ENCODE assay signal across 10 mouse cellular contexts in genomic region chr2:92934312-92934982, GRCm38 (mm10). TPM values are rescaled to one million over a fixed set of nuclear protein-coding genes. Genes with fewer than 3 reads are reported as not detected.
A peak's percentile ranks its signal among the peaks of the same experiment; 100 is the strongest.
DNase-seq lines count a peak whose midpoint lies in the region; ATAC-seq and TF ChIP-seq lines count a peak whose summit lies in the region.
"Had no signal": no experiment of that assay in that cellular context is flagged by ENCODE, and none has a peak within 500 bp of the region (broad histone marks: within the 10 kb centered on the region; RNA-seq: fewer than 3 reads in every experiment).

No protein-coding gene starts in this region.

- no peak overlapping the region; the same call in 1 of the 2 replicates for H3K9ac ChIP-seq in hindbrain, postnatal 0 days (replicated peaks; ENCODE audit: low read length)
- no peak overlapping the region for H3K9ac ChIP-seq in midbrain, embryonic 11.5 days (ENCODE audit: low read length)
- H3K9ac ChIP-seq in lung, postnatal 0 days (replicated peaks; ENCODE audit: low read depth) = no peak overlapping the region

- peak overlapping the region; percentile 75 for H3K27ac ChIP-seq in cortical plate, adult 2 months (ENCODE audit: insufficient read depth, low read length)
- peak overlapping the region; percentile 58; the same call in 1 of the 2 replicates for H3K27ac ChIP-seq in hindbrain, postnatal 0 days
- no peak overlapping the region for H3K27ac ChIP-seq in midbrain, embryonic 11.5 days (ENCODE audit: low read depth, low read length)
- no peak overlapping the region for H3K27ac ChIP-seq in lung, postnatal 0 days (ENCODE audit: low read length)

- ATAC-seq in hindbrain, postnatal 0 days = peak; percentile 38
- no peak for ATAC-seq in midbrain, embryonic 11.5 days (ENCODE audit: low FRiP score)
- no peak for ATAC-seq in lung, postnatal 0 days

- H3K4me1 ChIP-seq in cortical plate, adult 2 months (ENCODE audit: control insufficient read depth, insufficient read depth, low read length) = peaks cover 13% of the 10 kb centered on the region
- H3K4me1 ChIP-seq in hindbrain, postnatal 0 days (ENCODE audit: insufficient read depth, low read length) = peaks cover 13% of the 10 kb centered on the region
- H3K4me1 ChIP-seq in midbrain, embryonic 11.5 days (ENCODE audit: control insufficient read depth, insufficient read depth, low read length) = peaks cover 9% of the 10 kb centered on the region
- no peaks in the 10 kb centered on the region for H3K4me1 ChIP-seq in lung, postnatal 0 days (ENCODE audit: insufficient read depth, low read depth, low read length)

- WGBS in hindbrain, postnatal 0 days = 13% methylated on average over 10 of the region's 10 CpGs
- WGBS in midbrain, embryonic 11.5 days = 19% methylated on average over 10 of the region's 10 CpGs
- 13% methylated on average over 10 of the region's 10 CpGs for WGBS in lung, postnatal 0 days

- H3K36me3 ChIP-seq in hindbrain, postnatal 0 days (ENCODE audit: insufficient read depth, low read length) = no peaks in the 10 kb centered on the region
- no peaks in the 10 kb centered on the region for H3K36me3 ChIP-seq in midbrain, embryonic 11.5 days (ENCODE audit: control insufficient read depth, insufficient read depth, low read length)
- no peaks in the 10 kb centered on the region for H3K36me3 ChIP-seq in lung, postnatal 0 days (ENCODE audit: insufficient read depth, low read length)

- no peak overlapping the region for H3K4me3 ChIP-seq in cortical plate, adult 2 months (ENCODE audit: insufficient read depth, low read length)
- no peak overlapping the region for H3K4me3 ChIP-seq in hindbrain, postnatal 0 days (ENCODE audit: low read length)
- no peak overlapping the region for H3K4me3 ChIP-seq in midbrain, embryonic 11.5 days (ENCODE audit: low read depth, low read length)
- H3K4me3 ChIP-seq in lung, postnatal 0 days (ENCODE audit: low read depth, low read length) = no peak overlapping the region

- TF ChIP-seq CTCF in brain, embryonic 14.5 days (IDR thresholded peaks at IDR 0.05; ENCODE audit: borderline replicate concordance, extremely low read depth, insufficient read depth, insufficient read length) = no peak
- no peak for TF ChIP-seq CTCF in cortical plate, adult 2 months (IDR thresholded peaks at IDR 0.05; ENCODE audit: extremely low read depth, insufficient read depth, low read length)
- TF ChIP-seq CTCF in hindbrain, postnatal 0 days (IDR thresholded peaks at IDR 0.05; ENCODE audit: low read depth) = no peak
- TF ChIP-seq CTCF in lung, postnatal 0 days (IDR thresholded peaks at IDR 0.05) = no peak

- H3K9me3 ChIP-seq in hindbrain, postnatal 0 days (ENCODE audit: low read length) = no peaks in the 10 kb centered on the region
- H3K9me3 ChIP-seq in midbrain, embryonic 11.5 days (ENCODE audit: control insufficient read depth, low read length) = no peaks in the 10 kb centered on the region
- no peaks in the 10 kb centered on the region for H3K9me3 ChIP-seq in lung, postnatal 0 days (ENCODE audit: low read length)

- TF ChIP-seq POLR2A in brain, embryonic 14.5 days (IDR thresholded peaks at IDR 0.05; ENCODE audit: borderline replicate concordance, extremely low read depth, insufficient read depth, insufficient read length, poor library complexity, severe bottlenecking) = no peak
- TF ChIP-seq POLR2A in cortical plate, adult 2 months (IDR thresholded peaks at IDR 0.05; ENCODE audit: extremely low read depth, insufficient read depth, low read length) = no peak

- TF ChIP-seq EP300 in lung, postnatal 0 days (IDR thresholded peaks at IDR 0.05) = no peak

- peak; percentile 85 for DNase-seq in brain, embryonic 14.5 days (ENCODE audit: low read depth)
- peak; percentile 64 for DNase-seq in hindbrain, postnatal 0 days (ENCODE audit: low spot score)
- peak; percentile 82 for DNase-seq in midbrain, embryonic 11.5 days (ENCODE audit: low spot score, missing footprints)
- DNase-seq in ovary, postnatal 10 days (ENCODE audit: low spot score) = no peak
- DNase-seq in urinary bladder, postnatal 25 days (ENCODE audit: low spot score) = no peak
- no peak for DNase-seq in lung, postnatal 0 days (ENCODE audit: low spot score)
- no peak for DNase-seq in kidney, adult 18-20 months
- DNase-seq: kidney, adult 9 months; thymus, postnatal 14 days had no signal

- no peak overlapping the region for H3K4me2 ChIP-seq in hindbrain, postnatal 0 days (ENCODE audit: low read depth, low read length)
- H3K4me2 ChIP-seq in midbrain, embryonic 11.5 days = no peak overlapping the region
- no peak overlapping the region for H3K4me2 ChIP-seq in lung, postnatal 0 days (replicated peaks; ENCODE audit: low read depth, low read length)

- H3K27me3 ChIP-seq in hindbrain, postnatal 0 days (ENCODE audit: insufficient read depth, low read length) = no peaks in the 10 kb centered on the region
- 0 out of 2 replicates have a peak, but pooled peaks cover 2% of the 10 kb centered on the region for H3K27me3 ChIP-seq in midbrain, embryonic 11.5 days (ENCODE audit: control insufficient read depth, insufficient read depth, low read length)
- H3K27me3 ChIP-seq in lung, postnatal 0 days (replicated peaks; ENCODE audit: insufficient read depth, low read length) = no peaks in the 10 kb centered on the region

RNA-seq across cellular contexts. Expression of gene Syt13, which starts 19.5 kb away (rescaled TPM):
- polyA plus RNA-seq in brain, embryonic 14.5 days (2012; rRNA removed) = 65.0 and 80.5 TPM in 2 replicates
- polyA plus RNA-seq in cortical plate, adult 2 months (2012; rRNA removed) = 146 and 160 TPM in 2 replicates
- total RNA-seq in hindbrain, postnatal 0 days (2014; rRNA removed) = 145 and 146 TPM in 2 replicates
- 61.5 and 70.8 TPM in 2 replicates for polyA plus RNA-seq in hindbrain, postnatal 0 days (2015; fragmentation: Nextera tagmentation; extraction: Ambion mirVana)
- polyA plus RNA-seq in midbrain, embryonic 11.5 days (2014; fragmentation: Nextera tagmentation; extraction: Ambion mirVana) = 14.7 TPM in 2 replicates
- 0.24 and 0.32 TPM in 2 replicates for polyA plus RNA-seq in lung, postnatal 0 days (2015; fragmentation: Nextera tagmentation; extraction: Ambion mirVana)

Comparison
In these comparisons a context has a peak if more than half of its experiments do, and no peak if none do; other contexts are left out.
1. DNase-seq: peak in brain, embryonic 14.5 days (single experiment), hindbrain, postnatal 0 days (single experiment) and midbrain, embryonic 11.5 days (single experiment); none in ovary, postnatal 10 days (single experiment), urinary bladder, postnatal 25 days (single experiment), lung, postnatal 0 days (single experiment) and kidney, adult 18-20 months (single experiment).
2. H3K27ac ChIP-seq: peak in cortical plate, adult 2 months (single experiment) and hindbrain, postnatal 0 days (single experiment); none in midbrain, embryonic 11.5 days (single experiment) and lung, postnatal 0 days (single experiment).
3. RNA of gene Syt13, which starts 19.5 kb away (polyA plus RNA-seq): 146 to 160 TPM in cortical plate, adult 2 months, 65.0 to 80.5 TPM in brain, embryonic 14.5 days, 61.5 to 70.8 TPM in hindbrain, postnatal 0 days and 14.7 TPM in midbrain, embryonic 11.5 days; 0.24 to 0.32 TPM in lung, postnatal 0 days; every median in the first group is over 10 times any median in the second.